Mouse (Mus musculus): ENCODE measurements around the gene Cd3eap.

The Cd3eap gene

DNA sequence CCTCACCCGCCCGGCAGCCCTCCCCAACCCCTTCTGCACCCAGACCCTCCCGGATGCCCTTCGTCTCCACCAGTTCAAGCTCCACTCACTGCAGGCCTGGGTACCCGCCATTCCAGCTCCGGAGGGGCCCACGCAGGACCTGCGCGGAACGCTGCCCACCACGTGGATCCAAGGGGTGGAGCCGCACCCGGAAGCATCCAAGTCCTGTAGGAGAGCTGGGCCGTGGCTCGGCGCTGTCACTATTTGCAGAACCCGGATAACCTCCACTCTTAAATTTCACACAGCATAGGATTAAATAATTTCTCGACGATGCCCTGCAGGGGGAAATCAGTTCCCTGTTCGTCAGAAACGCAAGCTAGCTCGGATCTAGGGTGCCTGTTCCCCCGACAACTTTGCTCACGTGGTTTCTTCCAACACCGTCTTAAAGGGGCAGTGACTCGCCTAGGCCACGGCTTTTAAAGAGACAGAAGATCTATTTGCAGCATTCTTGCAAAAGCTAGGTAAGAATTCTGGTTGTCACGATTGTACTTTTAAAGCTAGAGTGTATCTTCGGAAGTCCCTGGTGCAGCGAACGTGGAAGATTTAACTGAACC, at the start of gene Cd3eap, which contains the start of gene Ppp1r13l:
TSS of gene Cd3eap (minus strand) at position 185 of the 593 bp plus-strand sequence.
TSS of gene Ppp1r13l (plus strand) at position 451 of the 593 bp plus-strand sequence.
- peak; percentile 83 to 86 for DNase-seq

DNA sequence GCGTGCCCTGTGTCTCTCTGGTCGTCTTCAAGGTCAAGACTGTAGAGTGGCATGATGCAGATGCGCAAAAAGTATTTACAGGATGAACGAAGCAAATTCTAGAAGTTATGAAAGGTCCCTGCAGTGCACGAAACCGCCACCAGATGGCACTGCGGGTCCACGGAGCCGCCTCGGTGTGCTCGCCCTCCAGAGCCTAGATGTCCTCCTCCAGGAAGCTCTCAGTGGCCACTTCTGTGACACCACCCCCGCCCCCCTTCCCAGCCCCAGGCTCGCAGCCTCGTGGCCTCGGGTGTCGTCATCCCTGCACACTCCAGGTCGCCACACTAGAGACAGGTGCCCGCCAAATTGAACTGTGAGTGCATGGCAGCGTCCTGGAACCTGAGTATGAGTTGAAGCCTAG, 46.1 kb upstream of the Cd3eap start:
- DNase-seq = peak; percentile 69 to 88

DNA sequence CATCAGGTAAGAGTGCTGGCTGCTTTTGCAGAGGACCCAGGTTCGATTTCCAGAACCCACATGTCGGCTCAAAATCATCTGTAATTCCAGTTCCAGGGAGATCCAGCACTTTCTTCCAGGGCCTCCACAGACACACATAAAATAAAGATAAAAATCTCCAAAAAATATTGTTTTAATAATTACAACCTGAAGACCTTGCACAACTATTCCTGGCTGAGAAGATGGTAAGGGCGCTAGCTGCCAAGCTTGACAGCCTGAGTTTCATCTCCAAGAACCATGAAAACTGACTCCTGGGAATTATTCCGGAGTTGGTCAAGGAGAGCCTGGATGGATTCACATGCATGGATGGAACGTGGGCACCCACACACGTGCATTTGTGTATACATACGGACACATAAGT, 45.2 kb upstream of the Cd3eap start, which contains the start of gene Ckm:
TSS of gene Ckm (plus strand) at position 301 of the 400 bp plus-strand sequence.
- no peak for DNase-seq

DNA sequence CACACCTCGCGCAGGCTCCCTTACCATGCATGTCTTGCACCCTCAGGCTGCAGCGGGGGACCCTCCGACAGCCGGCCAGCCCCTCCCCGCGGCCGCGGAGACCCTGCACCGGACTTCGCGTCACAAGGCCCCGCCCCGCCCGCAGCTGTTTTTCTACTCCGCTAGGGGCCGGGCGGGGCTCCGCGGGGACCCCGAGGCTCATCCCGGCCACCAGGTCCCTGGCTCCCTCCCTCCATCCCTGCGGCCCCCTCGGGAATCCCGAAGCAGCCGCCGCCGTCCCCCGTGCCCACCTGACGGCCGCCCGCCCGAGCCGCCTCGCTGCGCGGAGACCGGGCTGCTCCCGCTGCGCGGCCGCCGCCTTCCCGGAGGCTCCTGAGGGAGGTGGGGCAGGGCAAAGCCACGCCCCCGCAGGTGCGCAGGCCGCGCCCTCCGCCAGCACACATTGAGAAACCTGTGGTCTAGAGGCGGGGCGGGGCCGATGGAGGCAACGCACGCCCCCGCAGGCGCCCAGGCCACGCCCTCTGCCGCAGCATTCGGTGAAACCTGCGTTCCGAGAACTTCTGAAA, 44.5 kb upstream of the Cd3eap start, which contains the start of gene Klc3:
TSS of gene Klc3 (minus strand) at position 374 of the 566 bp plus-strand sequence.
- peak; percentile 85 to 87 for DNase-seq

DNA sequence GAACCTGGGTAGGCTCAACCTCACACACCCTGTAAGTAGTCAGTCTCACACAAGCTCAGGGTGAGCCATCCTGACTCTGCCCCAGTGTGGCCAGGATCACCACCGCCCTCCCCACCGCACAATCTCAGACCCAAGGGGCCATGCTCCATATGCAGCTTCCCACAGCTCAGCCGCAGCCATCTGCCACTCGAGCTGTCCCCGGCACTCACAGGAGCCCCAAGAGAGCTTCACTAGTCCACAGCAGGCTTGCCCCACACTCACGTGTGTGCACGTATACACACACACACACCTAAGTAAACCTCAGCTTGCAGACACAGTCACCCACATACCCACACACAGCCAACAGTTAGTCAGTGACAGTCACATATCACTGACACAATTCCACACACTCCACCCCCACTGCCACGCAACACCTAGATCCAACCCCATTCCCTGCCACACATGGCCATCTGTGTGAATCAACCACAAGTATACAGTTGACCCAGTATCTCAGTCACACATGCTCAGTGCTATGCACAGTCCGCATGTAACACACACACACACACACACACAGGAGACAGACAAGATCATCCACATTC, 43.3 kb upstream of the Cd3eap start:
- DNase-seq = no peak

DNA sequence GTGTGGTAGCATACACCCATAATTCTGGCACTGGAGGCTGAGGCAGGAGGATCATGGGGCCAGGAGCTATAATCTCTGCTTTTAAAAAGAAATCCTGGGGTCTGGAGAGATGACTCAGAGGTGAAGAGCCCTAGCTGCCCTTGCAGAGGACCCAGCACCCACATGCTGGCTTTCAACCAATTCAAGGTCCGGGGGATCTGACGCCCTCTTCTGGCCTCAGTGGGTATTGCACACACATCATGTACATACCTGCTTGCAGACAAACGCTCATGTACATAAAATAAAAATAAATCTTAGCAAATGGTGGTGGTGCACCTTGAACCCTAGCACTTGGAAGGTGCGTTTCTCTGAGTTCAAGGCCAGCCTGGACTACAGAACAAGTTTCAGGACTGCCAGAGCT, 41.7 kb upstream of the Cd3eap start:
- DNase-seq = no peak

DNA sequence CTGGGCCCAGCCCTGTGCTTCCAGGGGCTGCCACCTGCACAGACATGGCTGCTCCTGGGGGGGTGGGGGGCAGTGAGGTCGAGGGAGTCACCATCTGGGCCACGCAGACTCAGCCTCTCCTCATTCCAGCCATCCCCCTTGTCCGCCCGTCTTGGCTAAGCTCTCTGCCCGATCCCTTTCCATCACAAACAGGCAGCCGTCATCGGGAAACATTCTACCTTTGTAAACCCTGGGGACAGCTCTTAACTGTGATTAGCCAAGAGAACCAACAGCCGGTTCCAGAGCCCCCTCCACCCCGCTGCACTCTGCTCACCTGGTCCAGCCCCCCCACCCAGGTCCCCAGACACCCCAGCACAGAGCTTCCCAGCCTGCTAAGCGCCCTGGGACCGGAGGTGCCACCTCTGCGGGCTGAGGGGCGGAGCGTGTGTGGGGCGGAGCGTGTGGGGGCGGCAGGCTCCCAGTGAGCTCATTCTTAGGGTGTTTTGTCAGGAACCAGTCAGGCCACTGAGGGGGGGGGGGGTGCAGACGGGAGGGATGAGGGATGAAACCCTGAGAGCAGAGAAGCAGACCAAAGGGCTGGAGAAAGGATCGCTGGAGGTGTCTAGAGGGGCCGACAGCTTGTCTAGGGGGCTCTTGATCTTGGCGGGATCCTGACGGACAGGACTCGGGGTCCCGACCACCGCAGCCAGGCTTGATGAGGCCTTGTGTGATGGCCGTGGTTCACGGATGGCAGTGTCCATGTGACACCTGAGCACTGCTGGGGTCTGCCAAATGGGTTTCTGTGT, 40.4 kb upstream of the Cd3eap start:
- peak; percentile 47 to 56 for DNase-seq

DNA sequence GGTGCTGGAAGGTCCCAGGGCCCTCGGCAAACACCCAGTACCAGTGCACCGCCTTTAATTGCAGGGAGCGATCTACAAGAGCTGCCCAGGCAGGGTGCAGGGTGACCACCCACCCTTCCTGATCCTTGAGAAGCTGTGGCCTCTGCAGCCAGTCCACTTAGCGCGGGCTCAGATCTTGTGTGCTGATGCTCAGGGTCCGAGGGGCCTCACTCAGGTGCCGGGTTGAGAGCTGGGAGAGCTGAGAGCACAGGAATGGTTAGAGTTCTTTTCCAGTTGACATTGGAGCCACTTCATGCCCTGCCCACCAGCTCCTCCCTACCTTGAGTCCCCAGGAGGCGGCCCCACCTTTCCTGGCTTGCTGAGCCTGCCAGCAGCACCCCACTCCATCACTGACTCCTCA, 35.2 kb upstream of the Cd3eap start:
- DNase-seq = no peak

DNA sequence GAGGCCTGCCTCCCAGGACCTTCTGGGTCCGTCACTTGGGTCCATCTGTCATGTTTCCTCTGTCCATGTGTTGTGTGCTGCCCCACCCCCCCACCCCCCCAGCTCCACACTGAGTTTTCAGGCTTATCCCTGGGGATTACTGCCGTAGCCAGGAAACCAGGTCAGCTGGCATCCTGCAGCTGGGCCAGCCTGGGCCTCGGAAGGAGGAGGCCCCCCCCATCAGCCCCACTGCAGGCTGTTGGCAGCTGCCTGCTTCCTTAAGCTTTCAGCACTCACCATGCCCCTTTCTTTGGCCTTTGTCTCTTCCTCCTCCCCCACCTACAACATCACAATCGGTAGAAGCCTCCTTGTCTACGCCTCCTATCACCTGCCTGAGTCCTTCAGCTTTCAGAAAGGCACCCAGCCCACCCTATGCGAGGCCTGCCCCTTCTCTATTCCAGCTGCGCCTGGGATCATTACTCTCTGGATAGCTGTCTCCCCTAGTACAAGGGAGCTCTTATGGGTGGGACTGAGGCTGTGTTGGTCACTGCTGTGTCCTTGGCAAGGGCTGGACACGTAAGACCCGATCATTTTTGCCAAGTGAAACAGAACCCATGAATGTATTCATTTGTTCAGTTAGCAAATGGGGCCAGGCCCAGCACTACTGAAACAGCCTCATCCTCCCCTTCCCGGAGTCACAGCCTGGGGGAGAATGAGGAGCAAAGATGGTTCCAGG, 29.6 kb upstream of the Cd3eap start:
- no peak for DNase-seq

DNA sequence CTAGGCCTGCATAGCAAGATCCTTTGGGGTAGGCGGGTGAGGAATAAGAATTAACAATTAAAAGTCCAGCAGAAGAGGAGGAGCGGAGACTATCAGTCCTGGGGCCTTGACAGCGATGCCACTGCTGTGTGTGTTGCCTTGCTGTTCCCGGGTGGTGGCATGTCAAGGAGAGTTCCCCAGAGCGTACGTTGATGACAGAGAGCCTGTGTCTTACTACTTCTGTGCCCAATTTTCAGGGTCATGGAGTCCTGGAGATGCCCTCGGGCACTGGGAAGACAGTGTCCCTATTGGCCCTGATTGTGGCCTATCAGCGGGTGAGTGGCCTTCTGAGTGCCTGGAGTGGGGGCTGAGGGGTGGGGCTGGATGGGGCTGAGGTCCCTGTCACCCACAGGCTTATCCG, 24.4 kb upstream of the Cd3eap start:
- no peak for DNase-seq

DNA sequence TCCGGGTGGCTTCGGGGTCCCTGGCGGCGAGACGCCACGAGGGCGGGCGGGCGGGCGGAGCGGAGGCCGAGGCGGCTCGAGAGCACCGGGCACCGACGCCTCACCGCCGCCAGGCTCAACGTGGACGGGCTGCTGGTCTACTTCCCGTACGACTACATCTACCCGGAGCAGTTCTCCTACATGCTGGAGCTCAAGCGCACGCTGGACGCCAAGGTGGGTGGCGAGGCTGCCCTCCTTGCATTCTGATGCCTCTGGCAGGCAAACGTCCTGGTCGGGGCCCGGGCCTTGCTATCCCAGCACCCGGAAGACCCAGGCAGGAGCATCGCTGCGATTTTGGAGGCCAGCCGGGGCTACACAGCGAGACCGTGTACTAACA, 22.9 kb upstream of the Cd3eap start:
- no peak for DNase-seq

DNA sequence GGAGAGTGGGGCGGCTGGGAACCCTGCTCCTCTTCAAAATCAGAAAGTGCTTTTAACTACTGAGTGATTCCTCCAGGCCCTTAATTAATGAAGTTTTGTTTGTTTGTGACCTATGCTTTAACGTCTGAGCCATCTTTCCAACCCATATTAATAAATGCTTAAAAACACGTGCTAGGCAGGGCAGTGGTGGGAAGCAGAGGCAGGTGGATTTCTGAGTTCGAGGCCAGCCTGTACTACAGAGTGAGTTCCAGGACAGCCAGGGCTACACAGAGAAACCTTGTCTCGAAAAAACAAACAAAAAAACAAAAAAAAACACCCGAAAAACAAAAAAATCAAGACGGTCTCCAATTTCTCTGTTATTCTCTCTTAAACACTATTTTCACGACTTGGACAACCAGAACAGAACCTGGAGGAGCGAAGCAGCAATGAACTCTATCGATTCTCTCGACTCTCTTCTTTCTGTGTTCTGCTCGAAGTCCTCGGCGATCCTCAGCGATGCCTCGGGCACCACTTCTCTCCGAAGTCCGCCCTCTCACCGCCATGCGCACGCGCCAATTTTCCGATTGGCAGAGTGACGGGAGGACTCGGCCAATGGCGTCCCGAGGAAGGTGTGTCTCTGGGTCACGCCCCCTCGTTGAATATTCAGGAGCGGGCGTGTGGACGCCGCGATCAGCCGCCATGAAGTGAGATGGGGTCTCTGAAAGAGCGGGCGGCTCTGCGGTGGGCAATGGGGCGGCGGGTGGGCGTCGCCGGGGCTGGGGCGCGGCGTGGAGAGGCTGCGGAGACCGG, 22.3 kb upstream of the Cd3eap start, which contains the start of gene Ercc2:
TSS of gene Ercc2 (plus strand) at position 634 of the 789 bp plus-strand sequence.
- peak; percentile 98 to 99 for DNase-seq

DNA sequence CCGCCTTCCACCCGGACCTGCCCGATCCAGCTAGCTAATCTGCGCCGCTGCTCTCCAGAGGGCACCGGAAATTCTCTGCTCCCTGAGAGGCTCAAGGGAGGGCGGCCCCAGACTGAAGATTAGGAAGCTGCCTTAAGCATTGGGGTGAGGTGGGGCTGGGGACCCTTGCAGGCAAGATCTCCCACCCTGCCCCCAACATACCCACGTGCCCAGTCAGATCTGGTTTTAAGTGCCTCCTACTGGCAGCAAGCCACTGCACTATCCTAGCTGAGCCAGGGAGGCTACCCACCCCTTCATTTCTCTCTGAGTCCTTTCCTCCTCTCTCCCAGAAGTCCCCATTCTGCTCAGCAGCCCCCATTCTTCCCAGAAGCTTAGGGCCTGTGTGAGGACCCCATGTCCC, 18.8 kb upstream of the Cd3eap start:
- DNase-seq = no peak

DNA sequence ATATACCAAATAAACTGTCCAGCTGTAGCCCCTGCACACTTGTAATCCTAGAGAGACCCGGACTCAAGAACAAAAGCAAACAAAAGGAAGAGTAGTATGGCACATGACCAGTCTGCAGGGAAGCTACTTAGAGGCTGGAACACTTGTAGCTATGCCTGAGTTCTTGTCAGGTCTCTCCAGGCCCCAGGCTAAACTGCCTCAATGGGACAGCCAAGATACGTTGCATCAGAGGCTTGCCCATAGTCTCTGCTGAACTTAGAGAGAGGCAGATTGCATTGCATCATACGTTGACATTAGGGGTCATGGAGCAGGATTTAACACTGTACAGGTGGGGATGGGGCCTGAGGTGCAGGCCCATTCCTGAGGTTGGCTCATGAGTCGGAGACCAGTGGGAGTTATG, 16.7 kb upstream of the Cd3eap start:
- DNase-seq = no peak

DNA sequence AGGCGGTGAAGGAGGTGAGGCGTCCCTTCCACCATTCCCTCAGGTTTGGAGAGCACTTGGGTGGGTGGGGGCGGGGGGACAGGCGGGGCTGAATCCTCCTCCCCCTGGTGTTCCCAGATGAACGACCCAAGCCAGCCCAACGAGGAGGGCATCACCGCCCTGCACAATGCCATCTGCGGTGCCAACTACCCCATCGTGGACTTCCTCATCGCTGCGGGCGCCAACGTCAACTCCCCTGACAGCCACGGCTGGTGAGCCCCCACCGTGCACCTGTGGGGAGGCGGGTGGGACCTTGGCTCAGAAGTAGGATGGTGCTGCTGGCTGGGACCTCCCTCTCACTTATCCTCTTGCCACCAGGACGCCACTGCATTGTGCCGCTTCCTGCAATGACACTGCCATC, 16.1 kb upstream of the Cd3eap start:
- DNase-seq = no peak

DNA sequence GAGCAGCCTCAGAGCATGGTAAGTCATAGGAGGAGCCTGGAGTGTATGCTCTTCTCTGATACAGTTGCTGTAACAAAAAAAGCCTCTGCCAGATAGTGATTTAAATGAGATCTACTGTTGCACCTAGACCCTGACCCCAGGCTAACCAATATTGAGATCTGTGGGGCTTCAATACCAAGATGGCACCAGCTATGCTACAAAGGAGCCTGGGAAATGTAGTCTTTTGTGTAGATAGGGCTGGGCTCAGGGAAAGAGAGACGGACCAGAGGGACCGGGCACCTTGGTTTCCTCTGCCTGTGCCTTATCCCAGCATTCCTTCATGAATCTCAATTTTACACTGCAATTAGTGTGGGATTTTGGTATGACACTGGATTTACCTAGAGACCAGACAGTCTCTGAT, 14.1 kb upstream of the Cd3eap start:
- DNase-seq = no peak

DNA sequence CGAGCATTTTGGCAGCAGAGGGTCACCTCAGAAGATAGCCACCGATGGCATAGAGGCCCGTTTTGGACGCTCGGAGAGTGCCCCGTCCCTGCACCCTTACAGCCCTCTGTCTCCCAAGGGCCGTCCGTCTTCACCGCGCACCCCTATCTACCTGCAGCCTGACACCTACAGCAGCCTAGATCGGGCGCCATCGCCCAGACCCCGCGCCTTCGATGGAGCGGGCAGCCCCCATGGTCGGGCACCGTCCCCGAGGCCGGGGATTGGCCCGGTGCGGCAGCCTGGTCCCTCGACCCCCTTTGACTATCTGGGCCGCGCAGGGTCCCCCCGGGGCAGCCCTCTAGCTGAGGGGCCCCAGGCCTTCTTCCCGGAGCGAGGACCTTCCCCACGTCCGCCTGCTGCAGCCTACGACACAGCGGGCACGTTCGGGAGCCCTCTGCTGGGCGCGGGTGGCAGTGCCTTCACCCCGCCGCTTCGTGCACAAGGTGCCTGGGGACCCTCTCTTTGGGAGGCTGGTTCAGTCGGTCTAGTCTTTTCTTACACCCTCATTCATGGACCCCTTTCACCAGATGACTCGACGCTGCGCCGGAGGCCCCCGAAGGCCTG, 10.6 kb upstream of the Cd3eap start:
- peak in 1 of 2 experiments; percentile 56 for DNase-seq

DNA sequence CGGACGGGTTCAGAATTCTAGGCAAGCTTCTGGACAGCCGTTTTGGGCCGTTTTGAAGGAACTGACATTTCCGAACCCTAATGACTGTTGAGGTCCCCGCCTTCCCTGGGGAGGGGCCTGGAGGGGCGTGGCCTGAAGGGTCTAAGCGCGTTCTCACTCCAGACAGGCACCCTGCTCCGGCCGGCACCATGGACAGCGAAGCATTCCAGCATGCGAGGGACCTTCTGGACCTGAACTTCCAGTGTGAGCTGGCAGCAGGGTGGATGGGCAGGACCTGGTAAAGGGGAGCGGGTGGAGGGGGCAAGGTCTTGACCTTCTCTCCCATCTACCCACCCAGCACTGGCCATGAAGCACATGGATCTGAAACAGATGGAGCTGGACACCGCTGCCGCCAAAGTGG, 9.1 kb upstream of the Cd3eap start:
- peak in 1 of 2 experiments; percentile 62 for DNase-seq

DNA sequence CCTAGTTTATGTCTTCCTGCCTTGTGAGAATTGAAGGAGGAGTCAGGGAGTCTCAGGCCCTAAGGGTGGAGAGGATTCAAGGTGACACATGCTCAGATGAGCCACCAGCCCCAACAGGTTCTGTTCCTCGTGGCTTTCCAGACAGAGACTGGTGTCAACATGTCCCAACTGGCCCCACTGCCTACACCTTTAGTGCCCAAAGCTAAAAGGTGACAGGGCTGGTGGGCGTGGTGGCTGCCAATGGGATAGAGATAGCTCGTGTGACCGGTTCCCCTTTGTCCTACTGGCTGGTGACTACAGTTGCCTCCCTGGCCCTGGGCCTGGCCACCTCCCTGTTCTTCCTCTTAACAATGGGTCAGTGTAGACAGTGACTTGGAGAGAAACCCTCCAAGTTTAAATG, 6.1 kb upstream of the Cd3eap start:
- no peak for DNase-seq

DNA sequence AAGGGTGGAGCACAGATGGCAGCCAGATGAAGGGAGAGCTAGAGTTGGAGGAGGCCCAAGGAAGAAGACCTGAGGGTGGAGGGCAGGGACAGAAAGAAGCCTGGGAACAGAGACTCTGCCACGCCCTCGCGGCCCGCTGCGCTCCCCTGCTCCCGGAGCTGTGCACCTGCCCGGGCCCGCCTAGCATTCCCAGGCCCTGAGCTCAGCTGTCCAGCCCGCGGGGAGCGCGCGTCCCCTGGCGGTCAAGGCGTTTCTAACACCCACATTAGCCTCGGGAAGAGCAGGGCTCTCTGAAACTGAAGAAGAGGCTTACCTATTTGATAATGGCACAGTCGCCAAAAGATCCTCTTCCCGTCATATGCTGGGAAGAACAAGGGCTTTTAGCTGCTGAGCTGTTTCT, 4.6 kb upstream of the Cd3eap start:
- DNase-seq = peak; percentile 77 to 89

DNA sequence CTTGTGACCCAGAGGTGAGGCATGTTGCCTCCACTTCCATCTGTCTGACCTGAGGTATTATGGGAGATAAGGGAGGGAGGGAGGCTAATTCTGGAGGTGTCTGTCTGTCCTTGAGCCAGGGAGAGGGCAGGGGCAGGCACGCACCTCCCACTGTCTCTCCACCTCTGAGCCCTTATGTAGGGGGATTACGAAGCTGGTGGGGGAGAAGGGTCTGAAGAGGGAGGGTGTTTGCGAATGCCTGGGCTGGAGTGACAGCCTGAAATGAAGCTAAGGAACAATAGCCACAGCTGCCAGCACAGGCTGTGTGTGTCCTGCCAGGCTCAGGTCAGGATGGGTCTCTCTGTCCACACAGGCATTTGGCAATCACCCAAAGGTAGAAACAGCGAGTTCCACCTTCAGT, 3.0 kb upstream of the Cd3eap start:
- DNase-seq = no peak

DNA sequence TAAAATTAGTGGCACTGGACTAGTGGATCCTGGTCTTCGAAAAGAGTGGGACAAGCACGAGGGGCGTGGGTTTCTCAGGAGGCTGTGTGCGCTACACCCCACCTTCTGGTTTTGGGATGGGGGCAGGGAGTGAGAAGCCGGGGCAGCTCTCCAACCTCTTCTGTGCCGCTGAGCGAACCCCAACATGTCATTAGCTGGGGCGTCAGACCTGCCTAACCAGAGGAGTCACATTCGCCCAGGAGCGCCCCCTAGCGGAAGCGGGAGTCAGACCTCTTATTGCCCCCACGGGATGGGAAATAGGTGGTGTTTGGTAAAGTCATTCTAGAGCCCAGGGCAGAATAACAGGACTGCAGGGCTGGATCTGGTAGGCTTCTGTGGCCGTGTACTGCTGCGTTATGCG, 2.4 kb upstream of the Cd3eap start:
- DNase-seq = peak; percentile 66 to 79
